Mouse (Mus musculus): ENCODE measurements at regions not wholly inside any gene's neighbourhood (a gene's known extent, or its start where the extent isn't known, plus 50 kb on each side); places are given as distances from the start of the nearest gene placed in this dataset.
A peak's percentile ranks its signal among the peaks of the same experiment; 100 is the strongest.

- Histone ChIP-seq H3K4me3 (no peak overlapping the region), H3K27ac (no peak overlapping the region)
- no peak for DNase-seq (ENCODE audit: low spot score in 2 of 2)
- peak; percentile 64 for TF ChIP-seq CTCF (conservative IDR thresholded peaks at IDR 0.05)
These were observed 126.4 kb downstream of the Cyp26b1 start for GRCm38 (mm10) chr6:84467319-84467718.

GRCm38 (mm10) chr6:84466223-84466622 is 127.5 kb downstream of the Cyp26b1 start:
- no peak overlapping the region for H3K4me3 ChIP-seq
- TF ChIP-seq CTCF (conservative IDR thresholded peaks at IDR 0.05) = no peak

GRCm38 (mm10) chr6:84465596-84465995 is 128.1 kb downstream of the Cyp26b1 start:
- H3K27ac ChIP-seq = peak overlapping the region; percentile 28; the same call in 1 of the 2 replicates
- TF ChIP-seq CTCF (conservative IDR thresholded peaks at IDR 0.05) = no peak
- DNase-seq (ENCODE audit: low spot score in 2 of 2) = no peak
- H3K4me3 ChIP-seq = no peak overlapping the region

More at GRCm38 (mm10) chr6:84466223-84466622, 127.5 kb downstream of the Cyp26b1 start:
- DNase-seq (ENCODE audit: low spot score in 2 of 2) = peak; percentile 52 to 55
- 0 out of 2 replicates have a peak overlapping the region, but pooled peaks have one; percentile 28 for H3K27ac ChIP-seq

- no peak for TF ChIP-seq CTCF (conservative IDR thresholded peaks at IDR 0.05)
- no peak for DNase-seq (ENCODE audit: low spot score in 2 of 2)
- Histone ChIP-seq H3K4me3 (no peak overlapping the region), H3K27ac (no peak overlapping the region)
These were observed 129.9 kb downstream of the Cyp26b1 start for GRCm38 (mm10) chr6:84463592-84464367.

- Histone ChIP-seq H3K27ac (no peak overlapping the region), H3K4me3 (no peak overlapping the region)
- no peak for TF ChIP-seq CTCF (conservative IDR thresholded peaks at IDR 0.05)
- no peak for DNase-seq (ENCODE audit: low spot score in 2 of 2)
These were observed 136.9 kb downstream of the Cyp26b1 start for GRCm38 (mm10) chr6:84456803-84457202.

- peak in 1 of 2 experiments; percentile 19 for DNase-seq (ENCODE audit: low spot score in 2 of 2)
- TF ChIP-seq CTCF (conservative IDR thresholded peaks at IDR 0.05) = no peak
- Histone ChIP-seq H3K4me3 (no peak overlapping the region), H3K27ac (no peak overlapping the region)
These were observed 148.6 kb downstream of the Cyp26b1 start for GRCm38 (mm10) chr6:84445093-84445492.

GRCm38 (mm10) chr6:84442667-84443066 is 151.0 kb downstream of the Cyp26b1 start:
- DNase-seq (ENCODE audit: low spot score in 2 of 2) = peak in 1 of 2 experiments; percentile 8
- no peak for TF ChIP-seq CTCF (conservative IDR thresholded peaks at IDR 0.05)

GRCm38 (mm10) chr6:84441721-84442480 is 151.8 kb downstream of the Cyp26b1 start:
- Histone ChIP-seq H3K27ac (peak overlapping the region; percentile 48; the same call in 1 of the 2 replicates), H3K4me3 (no peak overlapping the region)
- no peak for TF ChIP-seq CTCF (conservative IDR thresholded peaks at IDR 0.05)
- DNase-seq (ENCODE audit: low spot score in 2 of 2) = no peak

More at GRCm38 (mm10) chr6:84442667-84443066, 151.0 kb downstream of the Cyp26b1 start:
- Histone ChIP-seq H3K4me3 (no peak overlapping the region), H3K27ac (peak overlapping the region; percentile 48; the same call in 1 of the 2 replicates)

GRCm38 (mm10) chr6:84436716-84437115 is 157.0 kb downstream of the Cyp26b1 start:
- no peak overlapping the region for H3K4me3 ChIP-seq
- no peak overlapping the region for H3K27ac ChIP-seq
- no peak for TF ChIP-seq CTCF (conservative IDR thresholded peaks at IDR 0.05)
- no peak for DNase-seq (ENCODE audit: low spot score in 2 of 2)

GRCm38 (mm10) chr6:84434532-84434931 is 159.2 kb downstream of the Cyp26b1 start:
- Histone ChIP-seq H3K4me3 (no peak overlapping the region), H3K27ac (no peak overlapping the region)
- no peak for DNase-seq (ENCODE audit: low spot score in 2 of 2)
- no peak for TF ChIP-seq CTCF (conservative IDR thresholded peaks at IDR 0.05)

- H3K4me3 ChIP-seq = no peak overlapping the region
- no peak for TF ChIP-seq CTCF (conservative IDR thresholded peaks at IDR 0.05)
- no peak for DNase-seq (ENCODE audit: low spot score in 2 of 2)
These were observed 162.1 kb downstream of the Cyp26b1 start for GRCm38 (mm10) chr6:84431622-84431955.

GRCm38 (mm10) chr6:84430925-84431621 is 162.6 kb downstream of the Cyp26b1 start:
- TF ChIP-seq CTCF (conservative IDR thresholded peaks at IDR 0.05) = no peak
- DNase-seq (ENCODE audit: low spot score in 2 of 2) = no peak
- H3K4me3 ChIP-seq = no peak overlapping the region
- H3K27ac ChIP-seq = no peak overlapping the region

More at GRCm38 (mm10) chr6:84431622-84431955, 162.1 kb downstream of the Cyp26b1 start:
- H3K27ac ChIP-seq = no peak overlapping the region

GRCm38 (mm10) chr6:84430146-84430545 is 163.6 kb downstream of the Cyp26b1 start:
- no peak for TF ChIP-seq CTCF (conservative IDR thresholded peaks at IDR 0.05)
- no peak overlapping the region for H3K4me3 ChIP-seq
- H3K27ac ChIP-seq = no peak overlapping the region
- no peak for DNase-seq (ENCODE audit: low spot score in 2 of 2)
